Mouse (Mus musculus) cortical plate, adult 2 months (tissue): ENCODE measurements around the gene Htt.

ENCODE experiments used
- CTCF ChIP-seq: fragments of 200-500 bp; IDR thresholded peaks from 2 replicates; pipeline ENCODE4 v1.5.1; 2011; ENCODE audit warnings: mild to moderate bottlenecking, control low read depth, low read length; ENCODE audit not compliant: insufficient read depth; ENCODE audit errors: extremely low read depth
- POLR2A ChIP-seq: fragments of 200-500 bp; IDR thresholded peaks from 2 replicates; pipeline ENCODE4 v1.6.1; 2011; ENCODE audit warnings: mild to moderate bottlenecking, low read length, control low read depth; ENCODE audit not compliant: insufficient read depth; ENCODE audit errors: extremely low read depth

- no peak for TF ChIP-seq CTCF
- TF ChIP-seq POLR2A: no peak
Observed at GRCm38 (mm10) chr5:34908726-34909633, 147.4 kb downstream of the Htt start.
